Mouse (Mus musculus) adrenal gland, postnatal 14 days (tissue): ENCODE measurements around the gene Synpo2. TPM values are rescaled to one million over a fixed set of nuclear protein-coding genes. Genes with fewer than 3 reads are reported as not detected.

ENCODE experiments used
- total RNA-seq: library from RNA; stranded (reverse); gene quantifications from 2 replicates; pipeline ENCODE4 v1.2.3, GENCODE M21; 2021

The Synpo2 gene
- total RNA-seq, 1 experiment from 2014 or later = 6.5 TPM

Other genes starting within 250 kb of the Synpo2 start
- not detected in 2 replicates for gene Myoz2, start 201.1 kb downstream of the Synpo2 start, total RNA-seq
- 93.5 and 106 TPM in 2 replicates for gene Sec24d, start 31.3 kb upstream of the Synpo2 start, total RNA-seq
- 16.1 and 16.9 TPM in 2 replicates for gene Mettl14, start 150.0 kb upstream of the Synpo2 start, total RNA-seq
- gene Prss12, start 210.8 kb upstream of the Synpo2 start, total RNA-seq = 1.7 and 3.9 TPM in 2 replicates